In the genomic region with DNA sequence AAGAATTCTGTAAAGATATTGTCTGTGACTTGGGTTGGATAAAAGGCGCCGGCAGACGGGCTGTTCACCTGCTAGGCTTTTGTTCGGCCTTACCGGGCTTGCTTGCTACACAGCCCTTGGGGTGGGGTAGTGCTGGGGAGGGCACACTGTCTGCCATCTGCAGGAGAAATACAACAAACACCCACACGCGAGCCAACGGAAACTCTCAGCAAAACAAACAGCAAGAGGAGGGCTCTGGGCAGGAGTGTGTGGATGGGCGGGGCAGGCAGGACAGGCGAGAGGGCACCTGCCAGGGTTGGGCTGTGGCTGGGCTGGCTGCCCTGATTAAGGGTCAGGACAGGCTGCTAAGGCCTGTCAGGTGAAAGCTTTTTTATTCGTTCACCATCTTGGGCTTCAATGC, we compare ENCODE assay signal across 14 mouse cellular contexts. TPM values are rescaled to one million over a fixed set of nuclear protein-coding genes. Genes with fewer than 3 reads are reported as not detected.
DNase-seq lines count a peak whose midpoint lies in the region; ATAC-seq lines count a peak whose summit lies in the region.
"Had no signal": no experiment of that assay in that cellular context is flagged by ENCODE, and none has a peak within 500 bp of the region (broad histone marks: within the 10 kb centered on the region; RNA-seq: fewer than 3 reads in every experiment).

No protein-coding gene starts in this region.

- H3K27ac ChIP-seq in midbrain, embryonic 16.5 days (ENCODE audit: low read length), result no peak overlapping the region
- H3K27ac ChIP-seq: forebrain, embryonic 13.5 days; hindbrain, embryonic 15.5 days; macrophage; neural tube, embryonic 13.5 days had no signal

- DNase-seq in ovary, postnatal 36 days (ENCODE audit: low spot score), result peak; percentile 35
- no peak for DNase-seq in ovary, postnatal 14 days (ENCODE audit: low spot score)
- peak; percentile 87 to 93 for DNase-seq in lung, adult 18-20 months
- peak; percentile 64 for DNase-seq in thymus, postnatal 25 days
- DNase-seq in right cerebral cortex, postnatal 36 days (ENCODE audit: low spot score in 2 of 2), result no peak
- DNase-seq: adrenal gland, postnatal 36 days had no signal

- no peaks in the 10 kb centered on the region for H3K36me3 ChIP-seq in midbrain, embryonic 16.5 days (ENCODE audit: control insufficient read depth, insufficient read depth, low read length)
- H3K36me3 ChIP-seq: hindbrain, embryonic 15.5 days; neural tube, embryonic 13.5 days had no signal

- WGBS in midbrain, embryonic 16.5 days, result 53% methylated on average over 11 of the region's 11 CpGs

- peak; percentile 29; the same call in 1 of the 2 replicates for ATAC-seq in megakaryocyte progenitor cell, adult 5-6 weeks (replicated peaks; ENCODE audit: poor library complexity)
- ATAC-seq in midbrain, embryonic 16.5 days, result no peak
- ATAC-seq: forebrain, embryonic 13.5 days had no signal

- H3K9ac ChIP-seq in midbrain, embryonic 16.5 days (ENCODE audit: low read depth, low read length), result no peak overlapping the region
- H3K9ac ChIP-seq: forebrain, embryonic 13.5 days; hindbrain, embryonic 15.5 days; neural tube, embryonic 13.5 days had no signal

- H3K4me3 ChIP-seq in midbrain, embryonic 16.5 days (ENCODE audit: low read depth, low read length), result no peak overlapping the region
- H3K4me3 ChIP-seq: forebrain, embryonic 13.5 days; hindbrain, embryonic 15.5 days; neural tube, embryonic 13.5 days had no signal

- no peaks in the 10 kb centered on the region for H3K27me3 ChIP-seq in midbrain, embryonic 16.5 days (ENCODE audit: control insufficient read depth, insufficient read depth, low read depth, low read length)
- H3K27me3 ChIP-seq: forebrain, embryonic 13.5 days; hindbrain, embryonic 15.5 days; neural tube, embryonic 13.5 days had no signal

- no peak overlapping the region for H3K4me2 ChIP-seq in midbrain, embryonic 16.5 days (ENCODE audit: low read length)
- H3K4me2 ChIP-seq: forebrain, embryonic 13.5 days; hindbrain, embryonic 15.5 days; neural tube, embryonic 13.5 days had no signal

- H3K4me1 ChIP-seq in midbrain, embryonic 16.5 days (ENCODE audit: control insufficient read depth, insufficient read depth, low read length), result no peaks in the 10 kb centered on the region
- H3K4me1 ChIP-seq: forebrain, embryonic 13.5 days; hindbrain, embryonic 15.5 days; neural tube, embryonic 13.5 days had no signal

- H3K9me3 ChIP-seq in midbrain, embryonic 16.5 days (replicated peaks; ENCODE audit: control insufficient read depth, low read length, poor library complexity, severe bottlenecking), result no peaks in the 10 kb centered on the region
- H3K9me3 ChIP-seq: forebrain, embryonic 13.5 days; hindbrain, embryonic 15.5 days; neural tube, embryonic 13.5 days had no signal

RNA-seq across cellular contexts. Expression of a gene that starts 2.6 kb away (rescaled TPM):
- 0.10 and 0.22 TPM in 2 replicates for total RNA-seq in megakaryocyte progenitor cell, adult 5-6 weeks (2015)
- total RNA-seq in megakaryocyte progenitor cell, adult 5-6 weeks (2017), result 0.14 TPM in 1 of 2 replicates, not detected in the other
- polyA plus RNA-seq in midbrain, embryonic 16.5 days (2015; fragmentation: Nextera tagmentation; extraction: Ambion mirVana), result 0.03 TPM in 1 of 2 replicates, not detected in the other
- total RNA-seq: adrenal gland, postnatal 36 days; left cerebral cortex, adult 18-20 months had no signal
- polyA plus RNA-seq: forebrain, embryonic 13.5 days; hindbrain, embryonic 15.5 days; macrophage had no signal

RNA-seq across cellular contexts. Expression of a gene that starts 45.6 kb away (rescaled TPM):
- total RNA-seq in megakaryocyte progenitor cell, adult 5-6 weeks (2015), result 0.39 TPM in 1 of 2 replicates, not detected in the other
- not detected in 2 replicates for total RNA-seq in megakaryocyte progenitor cell, adult 5-6 weeks (2017)
- polyA plus RNA-seq in midbrain, embryonic 16.5 days (2015; fragmentation: Nextera tagmentation; extraction: Ambion mirVana), result 0.11 and 0.16 TPM in 2 replicates
- total RNA-seq: adrenal gland, postnatal 36 days; common myeloid progenitor, adult 5-6 weeks; left cerebral cortex, adult 18-20 months had no signal
- polyA plus RNA-seq: neural tube, embryonic 13.5 days had no signal

Comparison
In these comparisons a context has a peak if more than half of its experiments do, and no peak if none do; other contexts are left out.
1. DNase-seq: peak in ovary, postnatal 36 days (single experiment), lung, adult 18-20 months (2 of 2) and thymus, postnatal 25 days (single experiment); none in ovary, postnatal 14 days (single experiment) and right cerebral cortex, postnatal 36 days (0 of 2).